Mouse (Mus musculus): Measurements from ENCODE around the gene Msi2. TPM values are rescaled to one million over a fixed set of nuclear protein-coding genes. Genes with fewer than 3 reads are reported as not detected.

Msi2 gene
- total RNA-seq, 2 experiments from 2014 or later, result 169 to 193 TPM

DNA sequence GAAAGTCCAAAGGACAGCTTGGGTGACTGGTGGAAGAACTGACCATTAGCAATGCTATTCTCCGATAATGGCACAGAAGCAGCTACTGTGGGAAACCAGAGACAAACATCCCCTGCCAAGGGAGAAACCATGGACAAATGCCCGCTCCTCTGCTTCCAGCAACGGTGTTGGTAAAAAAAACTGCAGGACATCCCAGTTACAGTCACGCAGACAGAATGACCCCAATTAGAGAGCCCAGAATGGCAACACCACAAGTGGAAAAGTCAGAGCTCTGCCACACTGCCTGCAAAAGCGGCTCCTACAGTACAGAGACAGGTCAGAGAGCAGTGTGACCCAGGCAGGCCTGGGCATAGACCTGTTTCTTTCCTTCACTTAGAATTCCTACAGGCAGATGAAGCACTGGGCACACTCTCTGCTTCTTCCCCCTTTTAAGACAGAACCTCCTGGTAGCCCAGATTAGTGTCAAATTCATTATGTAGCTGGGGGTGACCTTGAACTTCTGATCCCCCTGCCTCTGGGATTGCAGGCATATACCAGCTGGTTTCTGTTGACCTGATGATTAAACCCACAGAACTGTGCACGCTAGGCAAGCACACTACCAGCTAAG is 79.3 kb downstream of the Msi2 start:
- intact Hi-C loops (cut with DNase I), result no loop called here
- peak; percentile 80 for DNase-seq
- Histone ChIP-seq H3K27ac (peak overlapping the region; percentile 74), H3K4me3 (peak overlapping the region; percentile 21; the same call in 1 of the 2 replicates)
- no peak for TF ChIP-seq CTCF (IDR thresholded peaks at IDR 0.05)

DNA sequence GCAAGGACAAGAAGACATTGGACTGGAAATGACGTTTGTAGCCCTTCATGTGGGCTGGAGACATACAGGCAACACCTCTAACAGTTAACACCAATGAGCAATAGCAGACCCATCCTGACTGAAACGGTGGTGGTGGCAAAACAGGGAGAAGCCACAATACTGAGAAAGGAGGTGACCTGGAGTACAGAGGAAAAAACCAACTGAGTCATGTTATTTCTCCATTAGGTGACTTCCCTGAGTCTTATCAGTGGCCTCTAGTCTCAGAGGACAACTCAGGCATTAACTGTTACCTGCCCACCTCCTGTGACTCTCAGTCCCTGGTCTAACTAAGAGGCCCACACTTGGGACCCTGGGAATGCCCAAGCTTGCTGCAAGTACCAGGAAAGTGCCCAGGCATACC is 80.1 kb downstream of the Msi2 start:
- peak overlapping the region; percentile 74 for H3K27ac ChIP-seq
- no peak overlapping the region for H3K4me3 ChIP-seq
- no peak for TF ChIP-seq CTCF (IDR thresholded peaks at IDR 0.05)
- DNase-seq, result no peak
- intact Hi-C loops (cut with DNase I), result no loop called here

DNA sequence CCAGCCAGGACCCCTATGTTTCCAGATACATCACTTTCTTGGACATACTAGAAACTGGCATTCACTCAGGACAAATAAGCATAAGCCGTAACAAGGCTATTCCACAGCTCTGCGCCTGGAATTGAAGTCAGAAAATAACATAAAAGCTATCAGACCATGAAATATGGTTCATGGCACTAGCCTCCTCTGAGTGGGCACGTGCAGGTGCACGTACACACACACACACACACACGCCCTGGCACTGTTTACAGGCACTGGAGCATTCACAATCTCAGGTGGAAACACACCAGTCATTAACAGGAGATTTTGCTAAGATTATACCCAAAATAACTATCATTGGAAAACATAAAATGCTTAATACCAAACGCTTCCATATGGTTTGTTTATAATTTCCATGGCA is 81.4 kb downstream of the Msi2 start:
- Histone ChIP-seq H3K4me3 (no peak overlapping the region), H3K27ac (no peak overlapping the region)
- intact Hi-C loops (cut with DNase I), result no loop called here
- no peak for DNase-seq
- no peak for TF ChIP-seq CTCF (IDR thresholded peaks at IDR 0.05)

DNA sequence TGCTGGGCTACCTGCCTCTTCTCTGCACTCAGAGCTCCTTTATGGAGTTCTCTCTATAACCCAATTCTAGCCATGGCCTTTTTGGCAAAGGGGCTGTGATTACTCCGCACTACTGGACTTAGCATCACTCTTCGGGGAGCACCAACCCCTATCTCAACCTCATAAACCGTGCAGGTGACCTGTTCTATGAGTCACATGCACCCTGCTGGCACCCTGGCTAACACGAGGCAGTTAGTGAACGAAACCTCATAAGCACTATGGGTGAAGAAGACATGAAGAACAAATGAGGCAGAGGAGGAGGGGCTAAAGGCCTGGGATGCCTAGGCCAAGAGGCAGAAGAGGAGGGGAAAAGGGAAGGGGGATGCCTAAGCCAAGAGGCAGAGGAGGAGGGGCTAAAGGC is 82.0 kb downstream of the Msi2 start:
- DNase-seq, result no peak
- Histone ChIP-seq H3K27ac (0 out of 2 replicates have a peak overlapping the region, but pooled peaks have one; percentile 62), H3K4me3 (no peak overlapping the region)
- intact Hi-C loops (cut with DNase I), result no loop called here
- TF ChIP-seq CTCF (IDR thresholded peaks at IDR 0.05), result no peak

DNA sequence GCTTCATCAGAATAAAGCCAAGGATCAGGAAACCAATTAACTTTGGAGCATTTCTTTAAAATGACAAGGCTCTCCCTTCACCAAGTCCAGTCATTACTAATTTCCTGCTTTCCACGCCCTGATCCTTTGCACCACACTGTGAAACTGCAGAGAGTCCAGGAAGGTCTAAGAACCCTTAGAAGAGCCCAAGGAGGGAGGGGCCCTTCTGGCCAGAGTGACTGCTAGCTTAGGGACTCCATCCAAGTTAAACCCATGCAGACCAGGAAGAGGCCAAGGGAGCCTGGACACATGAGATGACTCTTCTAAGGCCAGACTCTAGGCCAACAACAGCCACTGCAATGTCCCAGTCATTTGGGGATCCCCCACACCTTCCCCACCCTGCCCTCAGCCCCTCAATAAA is 83.7 kb downstream of the Msi2 start:
- no peak overlapping the region for H3K4me3 ChIP-seq
- no peak for TF ChIP-seq CTCF (IDR thresholded peaks at IDR 0.05)
- intact Hi-C loops (cut with DNase I), result no loop called here
- peak overlapping the region; percentile 62 for H3K27ac ChIP-seq
- DNase-seq, result peak; percentile 66

DNA sequence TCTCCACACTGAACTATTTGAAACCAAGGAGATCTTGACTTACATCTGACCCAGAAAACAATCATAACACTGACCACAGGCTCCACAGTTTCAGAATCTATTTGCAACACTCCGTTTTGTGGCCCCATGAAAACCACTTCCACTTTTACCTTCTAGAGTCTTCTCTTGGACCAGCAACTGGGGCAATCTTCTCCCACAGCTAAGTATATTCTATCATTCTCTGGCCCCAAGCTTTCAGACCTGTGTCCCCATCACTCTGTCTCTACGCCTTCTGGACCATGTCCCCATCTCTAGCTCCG is 86.4 kb downstream of the Msi2 start:
- H3K27ac ChIP-seq, result no peak overlapping the region
- intact Hi-C loops (cut with DNase I), result no loop called here
- H3K4me3 ChIP-seq, result no peak overlapping the region

DNA sequence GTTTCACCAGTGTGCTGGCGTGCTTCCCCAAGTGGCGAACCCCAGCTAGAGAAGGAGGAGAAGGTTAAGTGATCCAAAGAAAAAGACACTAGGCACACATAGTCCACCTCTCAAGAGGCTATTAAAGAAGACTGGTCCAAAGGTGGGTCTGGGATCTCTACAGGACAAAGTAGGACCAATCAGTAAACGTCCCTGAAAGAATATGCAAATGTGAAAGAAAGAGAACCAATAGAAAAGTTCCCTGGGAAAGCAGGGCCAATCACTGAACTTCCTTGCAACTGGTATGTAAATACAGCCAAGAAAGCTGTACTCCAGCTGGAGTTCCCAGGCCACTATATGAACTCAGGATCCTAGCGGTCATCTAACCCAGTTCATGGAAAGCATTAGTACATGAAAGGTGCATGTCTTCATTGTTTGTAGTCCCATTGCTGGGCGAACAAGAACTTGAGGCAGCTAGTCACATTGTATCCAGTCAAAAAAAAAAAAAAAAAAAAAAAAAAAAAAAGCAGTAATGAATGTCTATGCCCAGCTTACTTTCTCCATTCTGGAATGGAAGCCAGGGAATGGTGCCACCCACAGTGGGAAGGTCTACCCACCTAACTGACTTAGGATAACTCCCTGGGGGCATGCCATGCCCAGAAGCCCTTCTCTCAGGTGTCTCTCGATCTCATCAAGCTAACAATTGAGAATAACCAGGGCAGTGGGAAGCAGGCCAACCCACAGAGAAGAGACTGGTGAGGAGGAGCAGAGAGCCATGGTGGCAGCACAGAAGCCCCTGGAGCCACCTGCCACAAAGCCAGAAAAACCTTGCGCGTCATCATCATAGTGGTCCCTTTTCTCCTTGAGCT is 87.0 kb downstream of the Msi2 start:
- DNase-seq, result no peak
- Histone ChIP-seq H3K27ac (no peak overlapping the region), H3K4me3 (no peak overlapping the region)
- no peak for TF ChIP-seq CTCF (IDR thresholded peaks at IDR 0.05)
- intact Hi-C loops (cut with DNase I), result no loop called here

More for the DNA sequence above, 86.4 kb downstream of the Msi2 start:
- TF ChIP-seq CTCF (IDR thresholded peaks at IDR 0.05), result no peak
- no peak for DNase-seq

DNA sequence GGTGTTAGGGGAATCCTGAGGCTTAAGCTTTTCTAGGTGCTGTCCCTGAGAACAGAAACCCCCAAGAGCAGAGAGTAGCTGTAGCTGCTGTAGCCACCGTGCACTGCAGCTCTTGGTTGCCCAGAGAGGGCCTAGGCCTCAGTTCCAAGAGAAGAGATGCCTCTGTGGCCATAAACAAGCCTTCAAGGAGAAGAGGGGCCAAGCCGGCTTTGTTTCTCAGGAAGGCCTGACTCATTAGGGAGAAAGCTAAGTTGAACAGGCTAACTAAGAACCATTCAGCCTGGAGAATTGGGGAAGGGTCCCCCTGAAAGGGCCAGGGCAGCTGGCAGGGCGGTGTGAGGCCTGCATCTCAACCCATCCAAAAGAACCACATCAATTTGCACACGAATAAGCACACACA is 88.7 kb downstream of the Msi2 start:
- DNase-seq, result no peak
- Histone ChIP-seq H3K4me3 (no peak overlapping the region), H3K27ac (peak overlapping the region; percentile 49)
- no peak for TF ChIP-seq CTCF (IDR thresholded peaks at IDR 0.05)
- intact Hi-C loops (cut with DNase I), result loop anchor here (5.0 kb wide), 1 partner anchor 88 kb away; the partner anchor contains the start of gene Msi2

DNA sequence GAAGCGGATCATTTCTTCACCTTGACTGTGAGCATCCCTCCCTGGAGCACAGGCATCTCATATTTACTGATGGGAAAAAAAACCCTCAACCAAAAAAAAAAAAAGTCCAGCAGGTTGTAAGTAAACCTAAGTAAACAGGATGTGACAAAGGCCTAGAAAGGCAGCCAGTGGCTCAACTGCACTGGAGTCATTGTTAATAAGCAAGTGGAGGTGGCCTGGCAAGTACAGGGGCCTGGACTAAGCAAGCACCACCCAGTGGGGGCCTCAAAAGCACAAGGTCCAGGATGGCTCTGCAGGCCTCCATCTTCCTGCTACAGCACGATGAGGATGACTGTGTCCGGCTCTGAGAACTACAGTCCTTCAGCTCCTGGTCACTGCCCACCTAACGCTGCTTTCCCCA is 89.1 kb downstream of the Msi2 start:
- intact Hi-C loops (cut with DNase I), result loop anchor here (5.0 kb wide), 1 partner anchor 88 kb away; the partner anchor contains the start of gene Msi2
- H3K27ac ChIP-seq, result peak overlapping the region; percentile 49
- TF ChIP-seq CTCF (IDR thresholded peaks at IDR 0.05), result no peak

DNA sequence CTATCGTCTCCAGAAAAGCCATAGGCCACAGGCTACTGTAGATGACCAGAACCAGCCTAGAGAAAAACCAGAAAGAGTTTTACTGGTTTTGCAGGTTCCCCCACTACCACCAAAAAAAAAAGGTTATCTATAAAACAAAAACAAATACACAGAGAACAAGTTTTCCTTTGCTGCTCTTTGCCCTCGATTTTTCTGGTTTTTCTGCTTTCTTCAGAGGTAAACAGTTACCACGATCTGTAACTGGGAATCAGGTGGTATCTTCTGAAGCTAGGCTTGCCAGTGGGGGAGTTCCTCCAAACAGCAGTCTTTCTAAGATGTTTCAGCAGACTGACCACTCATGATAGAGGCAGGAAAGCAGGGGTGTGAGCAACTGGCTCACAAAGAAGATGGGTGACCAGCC is 89.6 kb downstream of the Msi2 start:
- no peak for TF ChIP-seq CTCF (IDR thresholded peaks at IDR 0.05)
- intact Hi-C loops (cut with DNase I), result loop anchor here (5.0 kb wide), 1 partner anchor 89 kb away; the partner anchor contains the start of gene Msi2
- no peak overlapping the region for H3K4me3 ChIP-seq
- H3K27ac ChIP-seq, result peak overlapping the region; percentile 31; the same call in 1 of the 2 replicates
- no peak for DNase-seq

More for the DNA sequence above, 89.1 kb downstream of the Msi2 start:
- DNase-seq, result no peak
- H3K4me3 ChIP-seq, result no peak overlapping the region

DNA sequence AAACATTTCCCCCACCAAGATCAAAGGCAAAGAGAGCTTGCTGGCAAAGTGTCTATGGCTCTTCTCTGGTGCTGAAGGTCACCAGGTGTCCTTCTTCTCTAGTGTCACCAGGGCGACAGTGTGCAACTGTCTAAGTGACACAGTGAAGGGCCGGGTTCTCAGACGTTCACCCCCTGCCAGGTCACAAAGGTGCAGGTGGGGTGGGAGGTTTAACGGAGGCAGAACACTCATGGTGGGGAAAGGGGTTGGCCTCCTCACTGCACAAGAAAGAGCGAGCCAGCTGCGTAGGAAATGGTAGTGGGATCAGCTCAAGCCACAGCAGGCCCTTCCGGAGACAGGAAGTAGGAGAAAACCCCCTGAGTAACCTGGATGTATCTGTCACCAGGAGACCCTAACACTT is 91.0 kb downstream of the Msi2 start:
- no peak for TF ChIP-seq CTCF (IDR thresholded peaks at IDR 0.05)
- intact Hi-C loops (cut with DNase I), result loop anchor here (5.0 kb wide), 1 partner anchor 90 kb away; the partner anchor contains the start of gene Msi2

DNA sequence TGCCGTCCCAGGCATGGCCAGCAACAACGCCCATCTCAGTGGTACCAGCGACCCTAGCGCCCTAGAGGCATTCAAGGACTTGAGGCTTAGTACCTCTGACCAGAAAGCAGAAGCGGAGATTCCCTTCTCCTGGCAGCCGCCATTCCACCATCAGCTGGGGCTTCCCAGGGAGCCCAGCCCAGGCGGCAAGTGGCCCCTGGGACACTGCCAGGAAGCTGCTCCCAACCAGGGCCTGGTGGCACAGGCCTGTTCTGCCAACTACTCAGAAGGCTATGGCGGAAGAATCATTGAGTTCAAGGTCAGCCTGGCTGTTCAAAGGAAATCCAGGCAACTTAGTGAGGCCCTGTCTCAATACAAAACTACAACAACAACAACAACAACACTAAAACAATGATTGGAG is 91.7 kb downstream of the Msi2 start:
- intact Hi-C loops (cut with DNase I), result loop anchor here (5.0 kb wide), 1 partner anchor 91 kb away; the partner anchor contains the start of gene Msi2
- peak overlapping the region; percentile 75 for H3K27ac ChIP-seq
- H3K4me3 ChIP-seq, result no peak overlapping the region
- no peak for TF ChIP-seq CTCF (IDR thresholded peaks at IDR 0.05)
- DNase-seq, result peak; percentile 83

More for the DNA sequence above, 91.0 kb downstream of the Msi2 start:
- Histone ChIP-seq H3K27ac (peak overlapping the region; percentile 75), H3K4me3 (no peak overlapping the region)
- no peak for DNase-seq

DNA sequence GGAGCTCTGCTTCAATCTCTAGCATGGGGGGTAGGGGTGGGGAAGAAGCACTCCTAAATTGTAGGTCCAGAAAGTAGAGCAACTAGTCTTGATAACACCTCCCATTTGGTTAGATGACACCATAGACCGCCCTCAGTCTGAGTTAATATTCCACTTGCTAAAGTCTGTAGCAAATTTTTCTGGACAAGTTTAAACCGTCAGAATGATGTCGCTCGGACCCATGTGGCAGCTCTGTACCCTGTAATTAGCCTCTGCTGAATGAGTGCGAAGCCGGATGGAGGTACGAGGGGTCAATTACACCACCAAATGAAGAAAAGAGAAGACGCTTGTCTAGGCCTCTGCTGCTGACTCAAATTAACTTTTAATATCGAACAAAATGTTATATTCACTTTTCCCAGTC is 92.3 kb downstream of the Msi2 start:
- peak overlapping the region; percentile 75 for H3K27ac ChIP-seq
- no peak for DNase-seq
- intact Hi-C loops (cut with DNase I), result loop anchor here (5.0 kb wide), 1 partner anchor 91 kb away; the partner anchor contains the start of gene Msi2
- no peak overlapping the region for H3K4me3 ChIP-seq
- no peak for TF ChIP-seq CTCF (IDR thresholded peaks at IDR 0.05)

Data from gastrocnemius, adult 2 months (tissue).